Mouse (Mus musculus) spleen, postnatal 4 days (tissue): ENCODE results near the gene Ankrd40.

Source experiments
- DNase-seq, 2 experiments: peaks; one replicate each; pipeline ENCODE4 v3.0.0; 2022; ENCODE audit warnings: low spot score in 2 of 2

Ankrd40 gene

DNA sequence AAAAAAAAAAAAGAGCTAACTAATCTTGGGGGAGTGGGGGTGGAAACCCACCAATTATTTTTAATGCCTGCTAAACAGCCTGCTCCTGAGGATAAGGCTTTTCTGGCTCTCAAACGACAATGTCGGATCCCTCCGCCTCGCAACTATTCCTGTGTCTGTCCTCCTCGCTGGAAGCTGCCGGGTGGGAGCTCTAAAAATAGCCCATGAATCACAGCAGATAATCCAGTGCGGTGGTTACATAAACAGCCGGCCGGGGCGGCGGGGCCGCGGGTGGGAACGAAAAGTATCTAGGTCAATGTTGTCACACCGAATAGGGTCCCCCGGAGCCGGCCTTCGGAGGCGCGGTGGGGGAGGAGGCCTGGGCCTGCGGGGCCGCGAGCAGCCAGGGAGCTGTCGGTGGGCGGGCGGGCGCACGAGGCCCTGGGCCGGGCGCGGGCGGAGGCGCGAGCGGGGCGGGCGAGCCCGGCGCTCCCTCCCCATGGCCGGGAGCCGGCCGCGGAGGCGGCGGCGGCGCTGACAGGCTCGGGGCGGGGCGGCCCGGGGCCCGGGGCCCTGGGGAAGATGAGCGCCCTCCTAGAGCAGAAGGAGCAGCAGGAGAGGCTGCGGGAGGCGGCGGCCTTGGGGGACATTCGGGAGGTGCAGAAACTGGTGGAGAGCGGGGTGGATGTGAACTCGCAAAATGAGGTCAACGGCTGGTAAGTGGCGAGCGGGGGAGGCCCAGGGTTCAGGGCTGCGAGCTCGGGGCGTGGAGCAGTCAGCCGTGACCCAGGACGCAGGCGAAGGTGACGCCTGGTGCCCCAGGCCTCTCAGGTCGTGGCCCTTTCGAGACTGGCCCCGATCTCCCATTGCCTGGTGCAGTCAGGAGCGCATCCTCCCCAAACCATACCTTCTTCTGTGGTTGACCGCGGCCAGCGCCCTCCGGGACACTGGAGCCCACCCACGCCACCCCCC, at the start of gene Ankrd40:
Gene Ankrd40, plus strand, starts transcription at position 309 of the 951 bp plus-strand sequence.
- peak; percentile 87 to 94 for DNase-seq

DNA sequence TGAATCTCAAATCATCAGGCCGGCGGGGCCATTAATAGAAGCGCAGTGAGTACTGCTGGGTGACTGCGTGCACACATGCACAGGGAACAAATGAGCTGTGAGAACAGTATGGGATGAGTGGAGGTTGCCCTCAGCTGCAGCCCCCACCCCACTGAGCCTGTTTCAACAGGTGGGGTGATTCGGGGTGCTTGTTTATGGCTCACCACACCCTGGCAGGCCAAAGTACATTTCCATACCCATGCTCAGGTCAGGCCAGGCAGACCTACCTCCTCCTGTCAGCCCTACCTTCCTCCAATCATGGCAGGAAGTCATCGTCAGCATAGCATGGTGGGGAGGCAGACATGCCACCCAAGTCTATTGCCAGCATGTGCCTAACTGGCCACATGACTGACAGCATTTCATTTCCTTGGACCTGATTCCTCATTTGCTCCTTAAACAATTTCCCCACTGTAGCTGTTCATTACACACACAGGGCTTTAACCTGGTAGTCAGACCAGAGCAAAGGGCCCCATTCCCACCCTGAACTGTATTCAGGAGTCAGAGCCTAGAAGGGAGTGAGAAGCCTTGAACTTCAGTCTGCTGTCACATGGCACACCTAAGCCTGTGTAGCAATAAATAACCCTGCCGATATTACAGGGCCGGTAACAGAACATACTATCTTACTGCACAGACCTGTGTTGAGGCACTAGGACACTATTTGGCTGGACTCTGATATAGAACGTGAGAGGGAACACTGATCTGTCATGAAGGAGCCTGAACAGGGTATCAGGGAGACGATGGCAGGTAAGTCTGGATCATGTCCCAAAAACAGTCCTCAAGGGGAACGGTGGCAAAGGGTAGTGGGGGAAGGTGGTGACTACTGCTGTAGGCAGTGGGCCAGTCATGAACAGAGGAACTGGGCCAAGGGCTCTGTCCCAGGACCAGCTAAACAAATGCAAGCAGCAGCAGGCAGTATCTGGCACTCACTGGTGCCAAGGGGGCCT, 46.3 kb upstream of the Ankrd40 start, which contains the start of gene Gm21885:
Gene Gm21885, plus strand, starts transcription at position 675 of the 983 bp plus-strand sequence.
- peak in 1 of 2 experiments; percentile 59 for DNase-seq

DNA sequence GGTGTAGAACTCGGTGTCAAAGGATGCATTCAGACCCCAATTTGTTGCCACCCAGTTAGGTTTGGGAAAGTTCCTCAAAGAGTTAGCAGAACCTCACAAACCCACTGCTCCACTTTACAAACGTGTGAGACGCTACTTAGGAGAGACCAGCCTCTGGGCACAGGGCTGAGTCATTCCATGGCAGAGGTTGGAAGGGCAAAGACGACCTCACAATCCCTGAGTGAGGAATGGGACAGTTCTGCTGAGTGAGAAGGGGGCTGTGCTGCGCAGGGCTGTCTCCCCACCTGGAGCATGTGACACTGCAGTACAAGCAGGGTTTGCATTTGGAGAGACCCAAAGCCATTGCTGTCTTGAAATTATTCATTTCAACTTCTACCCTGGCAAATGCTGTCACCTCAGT, 45.5 kb upstream of the Ankrd40 start:
- peak in 1 of 2 experiments; percentile 55 for DNase-seq

GRCm38 (mm10) chr11:94283536-94284099, 44.2 kb upstream of the Ankrd40 start:
- DNase-seq, result no peak

DNA sequence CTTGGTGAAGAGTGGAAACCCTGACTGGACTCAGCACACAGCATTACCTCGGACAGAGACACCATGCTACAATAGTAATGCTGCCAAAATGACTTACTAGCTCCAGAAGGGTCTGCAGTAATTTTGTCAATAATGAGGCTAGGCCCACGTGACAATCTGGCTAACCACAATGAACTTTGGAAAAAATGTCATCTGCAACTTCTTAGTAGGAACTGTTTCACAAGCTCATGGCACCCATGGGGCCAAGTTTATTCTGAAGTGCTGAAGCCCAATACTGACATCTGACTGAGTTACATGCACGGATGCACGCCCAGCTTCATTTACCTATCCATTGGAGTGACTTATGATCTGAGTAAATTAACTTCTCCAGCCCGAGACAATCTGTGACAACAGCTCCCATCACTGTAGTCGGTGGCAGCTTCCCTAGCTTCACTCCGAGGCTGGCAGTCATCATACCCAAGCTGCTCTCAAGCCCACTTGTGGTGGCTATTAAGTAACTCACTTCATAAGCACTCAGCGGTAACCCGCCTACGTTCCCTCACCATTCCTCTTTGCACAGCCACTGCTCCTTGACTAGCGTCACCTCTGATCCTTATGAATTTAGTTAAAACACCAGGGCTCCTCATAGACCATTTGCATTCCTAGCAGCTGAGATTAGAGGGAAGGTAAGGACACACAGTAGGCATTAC, 41.8 kb upstream of the Ankrd40 start:
- no peak for DNase-seq

GRCm38 (mm10) chr11:94287105-94287504, 40.7 kb upstream of the Ankrd40 start:
- DNase-seq, result no peak

- DNase-seq, result peak in 1 of 2 experiments; percentile 44
Measured at GRCm38 (mm10) chr11:94290062-94290740, 37.6 kb upstream of the Ankrd40 start.

- DNase-seq, result no peak
Measured at GRCm38 (mm10) chr11:94294996-94295845, 32.6 kb upstream of the Ankrd40 start.

DNA sequence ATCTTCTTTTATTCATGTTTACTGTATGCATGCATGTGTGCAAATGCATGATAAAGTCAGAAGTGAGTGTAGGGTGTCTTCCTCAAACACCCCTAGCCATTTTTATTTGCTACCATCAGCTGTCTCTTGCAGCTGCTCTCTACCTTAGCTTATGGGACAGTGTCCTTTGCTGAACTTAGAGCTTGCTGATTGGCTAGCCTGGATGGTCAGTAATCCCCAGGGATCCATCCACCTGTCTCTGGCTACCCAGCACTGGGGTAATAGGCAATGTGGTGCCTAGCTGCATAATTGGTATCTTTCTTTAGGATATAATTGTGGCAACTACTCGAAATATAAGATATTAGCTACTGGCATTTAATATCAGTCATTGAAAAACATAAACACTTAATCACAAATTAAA, 15.1 kb upstream of the Ankrd40 start:
- DNase-seq, result no peak

DNA sequence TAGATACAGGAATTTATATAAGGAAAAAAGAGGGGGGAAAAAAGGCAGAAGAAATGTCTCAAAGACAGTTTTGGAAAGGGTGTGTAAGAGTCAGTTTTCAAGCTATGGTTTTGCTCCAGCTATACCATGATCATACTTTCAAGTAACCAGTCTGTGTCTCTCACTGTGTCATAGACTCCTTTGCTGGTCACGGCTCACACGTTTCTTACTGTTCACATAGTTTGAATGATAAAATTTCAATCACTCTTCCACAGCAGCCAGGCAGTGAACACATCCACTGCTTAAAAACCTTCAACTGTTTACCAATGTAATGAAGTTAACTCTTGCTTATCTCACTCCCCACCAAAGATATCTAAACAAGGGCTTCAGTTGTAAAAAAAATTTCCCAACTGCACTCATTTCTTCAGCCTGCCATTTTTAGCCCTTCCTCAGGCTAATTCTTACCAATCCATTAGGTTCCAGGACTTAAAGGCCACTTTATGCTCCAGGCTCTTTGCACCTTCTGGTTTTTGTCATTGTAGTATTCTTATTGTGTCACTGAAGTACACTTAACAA, 13.6 kb upstream of the Ankrd40 start:
- DNase-seq, result no peak

DNA sequence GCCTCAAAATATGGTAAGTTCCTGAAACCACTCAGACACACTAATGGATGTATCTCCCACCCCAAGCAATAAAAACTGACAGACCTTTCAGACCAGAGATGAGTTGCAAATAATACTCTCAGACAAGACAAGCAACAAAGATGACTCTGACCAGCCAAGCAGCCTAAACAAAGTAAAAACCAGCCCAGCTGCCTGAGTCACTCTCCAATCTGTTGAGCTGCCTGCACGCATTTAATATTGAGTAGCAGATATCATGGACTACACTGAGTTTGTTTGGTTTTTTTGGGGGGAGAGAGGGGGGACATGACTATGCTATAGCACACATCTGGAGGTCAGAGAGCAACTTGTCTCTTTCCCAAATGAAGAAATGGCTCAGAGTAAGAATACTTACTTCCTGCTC, 12.5 kb upstream of the Ankrd40 start:
- DNase-seq, result no peak

DNA sequence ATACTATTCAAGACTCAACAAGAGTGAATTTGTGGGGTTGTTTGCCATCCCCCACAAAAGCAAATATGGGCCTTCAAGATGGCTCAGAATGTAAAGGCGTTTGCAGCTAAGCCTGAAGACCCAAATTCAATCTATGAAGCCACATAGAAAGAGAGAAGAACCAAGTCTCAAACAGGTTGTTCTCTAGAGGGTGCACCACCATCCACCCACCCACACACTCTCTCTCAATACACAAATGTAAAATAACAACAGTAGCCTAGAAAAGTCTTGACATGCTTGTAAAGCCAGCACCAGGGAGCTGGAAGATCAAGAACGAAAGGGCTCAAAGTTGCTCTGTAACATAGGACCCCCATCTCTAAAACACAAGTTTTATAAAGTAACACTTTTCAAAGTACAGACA, 11.3 kb upstream of the Ankrd40 start:
- no peak for DNase-seq

GRCm38 (mm10) chr11:94317014-94317413, 10.8 kb upstream of the Ankrd40 start:
- no peak for DNase-seq

GRCm38 (mm10) chr11:94317515-94317914, 10.3 kb upstream of the Ankrd40 start:
- DNase-seq, result no peak

DNA sequence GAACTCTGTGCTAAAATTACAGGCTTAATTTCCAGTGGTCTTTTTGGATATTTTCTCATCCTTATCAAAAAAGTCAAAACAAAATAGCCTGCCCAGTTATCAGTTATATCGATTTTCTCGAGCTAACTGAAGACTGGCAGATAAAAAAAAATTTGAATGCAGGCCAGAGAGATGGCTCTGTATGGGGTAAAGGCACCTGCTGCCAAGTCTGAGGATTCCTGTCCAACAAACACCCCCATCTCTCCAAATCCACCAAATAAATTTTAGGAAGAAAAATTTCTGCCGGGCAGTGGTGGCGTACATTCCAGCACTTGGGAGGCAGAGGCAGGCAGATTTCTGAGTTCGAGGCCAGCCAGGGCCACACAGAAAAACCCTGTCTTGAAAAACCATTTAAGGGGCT, 9.7 kb upstream of the Ankrd40 start:
- DNase-seq, result no peak

- DNase-seq, result peak; percentile 64 to 82
Measured at GRCm38 (mm10) chr11:94320969-94321930, 6.6 kb upstream of the Ankrd40 start.

DNA sequence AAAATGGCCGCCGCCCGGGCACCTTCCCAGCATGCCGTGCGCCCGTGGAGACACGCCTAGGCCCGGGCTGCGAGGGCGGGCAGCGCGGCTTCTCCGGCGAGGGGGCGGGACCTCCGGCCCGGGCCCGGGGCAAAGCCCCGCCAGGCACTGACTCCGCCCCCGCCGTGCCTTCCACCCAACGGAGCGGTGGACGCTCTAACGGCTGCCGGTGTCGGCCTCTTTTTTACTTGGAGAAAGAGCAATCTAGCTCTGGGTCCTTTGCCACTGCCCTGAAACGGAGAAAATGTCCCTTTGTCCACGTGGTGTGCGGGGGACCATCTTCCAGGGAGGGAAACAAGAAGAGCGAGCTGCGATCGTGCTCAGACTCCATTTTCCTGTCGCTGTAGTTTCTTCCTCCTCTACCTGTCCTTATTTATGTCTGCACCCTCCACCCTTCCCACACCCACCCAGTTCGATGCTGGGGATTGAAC, 5.8 kb upstream of the Ankrd40 start, which contains the start of gene Luc7l3:
Gene Luc7l3, minus strand, starts transcription at position 58 of the 470 bp plus-strand sequence.
- peak; percentile 95 to 97 for DNase-seq

DNA sequence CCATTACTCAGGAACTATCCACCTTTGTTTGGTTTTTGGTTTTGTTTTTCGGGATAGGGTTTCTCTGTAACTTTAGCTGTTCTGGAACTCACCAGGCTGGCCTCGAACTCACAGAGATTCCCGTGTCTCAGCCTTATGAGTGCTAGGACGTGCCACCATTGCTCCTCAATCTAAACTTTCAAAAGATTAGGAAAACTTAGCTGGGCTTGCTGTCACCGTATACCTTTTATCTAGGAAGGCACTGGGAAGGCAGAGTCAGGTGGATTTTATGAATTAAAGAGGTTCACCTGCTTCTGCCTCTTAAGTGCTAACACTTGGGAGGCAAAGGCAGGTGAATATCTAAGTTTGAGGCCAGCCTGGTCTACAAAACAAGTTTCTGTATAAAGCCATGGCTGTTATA, 5.2 kb upstream of the Ankrd40 start:
- no peak for DNase-seq
